Mouse (Mus musculus) CH12.LX (cell line): ENCODE results near the gene Adra2b. TPM values are rescaled to one million over a fixed set of nuclear protein-coding genes. Genes with fewer than 3 reads are reported as not detected.

Experiments
- DNase-seq: peaks from one replicate; pipeline ENCODE4 v3.0.0-alpha.2; 2013; ENCODE audit errors: extremely low read depth
- H3K27ac ChIP-seq: 2 replicates; pipeline ENCODE4 v1.5.1; 2012; ENCODE audit warnings: low read depth, mild to moderate bottlenecking, control low read depth, moderate library complexity; ENCODE audit not compliant: insufficient read depth
- H3K27me3 ChIP-seq: replicated peaks from 2 replicates; pipeline ENCODE3; 2012; ENCODE audit warnings: inconsistent platforms
- H3K36me3 ChIP-seq, 2 experiments: replicated peaks in 1 of 2; 2 replicates each; pipeline versions ENCODE3 to v1.6.1; 2012; ENCODE audit warnings: inconsistent platforms in 1 of 2, low read length in 1 of 2, mild to moderate bottlenecking in 1 of 2, mixed read lengths in 1 of 2, moderate library complexity in 1 of 2; ENCODE audit not compliant: control insufficient read depth in 1 of 2, insufficient read depth in 1 of 2
- H3K4me1 ChIP-seq, 2 experiments: 2 replicates each; pipeline ENCODE4 v1.6.1; 2012; ENCODE audit warnings: inconsistent platforms in 1 of 2, moderate library complexity in 1 of 2; ENCODE audit not compliant: insufficient read depth in 2 of 2, control insufficient read depth in 1 of 2
- H3K4me2 ChIP-seq: 2 replicates; pipeline ENCODE4 v1.6.1; 2012; ENCODE audit warnings: low read depth, mild to moderate bottlenecking, control low read depth; ENCODE audit not compliant: poor library complexity, insufficient read depth, severe bottlenecking
- H3K4me3 ChIP-seq, 3 experiments: fragments of 150-350 bp in 1 of 3; sonication (generic) in 1 of 3; replicated peaks in 1 of 3; 2 replicates each; pipeline versions ENCODE3 to v1.5.1; 2011 to 2012; ENCODE audit warnings: low read depth in 2 of 3, low read length in 2 of 3, mild to moderate bottlenecking in 2 of 3, moderate library complexity in 2 of 3, control low read depth in 1 of 3, improper control_type of control experiment in 1 of 3, inconsistent platforms in 1 of 3, mixed read lengths in 1 of 3; ENCODE audit not compliant: poor library complexity in 1 of 3
- H3K79me2 ChIP-seq: replicated peaks from 2 replicates; pipeline ENCODE4 v1.6.1; 2012; ENCODE audit warnings: mild to moderate bottlenecking, moderate library complexity; ENCODE audit not compliant: control insufficient read depth, poor library complexity, insufficient read depth, severe bottlenecking; ENCODE audit errors: extremely low read depth
- H3K9ac ChIP-seq: 2 replicates; pipeline ENCODE4 v1.6.1; 2012; ENCODE audit warnings: low read depth, mild to moderate bottlenecking, control low read depth, moderate library complexity; ENCODE audit not compliant: insufficient read depth
- H3K9me3 ChIP-seq: replicated peaks from 2 replicates; pipeline ENCODE3; 2012; ENCODE audit warnings: low read length, inconsistent platforms, mixed read lengths
- BHLHE40 ChIP-seq: IDR thresholded peaks from 2 replicates; pipeline ENCODE4 v1.6.1; 2011; ENCODE audit warnings: mild to moderate bottlenecking, low read depth, low read length, improper control_type of control experiment
- CHD1 ChIP-seq: IDR thresholded peaks from 2 replicates; pipeline ENCODE4 v1.6.1; 2012; ENCODE audit warnings: low read depth, low read length, improper control_type of control experiment, inconsistent platforms
- CHD2 ChIP-seq: IDR thresholded peaks from 2 replicates; pipeline ENCODE4 v1.6.1; 2011; ENCODE audit warnings: low read length, improper control_type of control experiment
- CTCF ChIP-seq, 2 experiments: IDR thresholded peaks in 1 of 2; conservative IDR thresholded peaks in 1 of 2; 2 replicates each; pipeline ENCODE4 v1.5.1; 2011 to 2012; ENCODE audit warnings: low read depth in 2 of 2, low read length in 2 of 2, improper control_type of control experiment in 1 of 2, inconsistent platforms in 1 of 2, mild to moderate bottlenecking in 1 of 2, moderate library complexity in 1 of 2
- E2F4 ChIP-seq: IDR thresholded peaks from 2 replicates; pipeline ENCODE4 v1.6.1; 2011; ENCODE audit warnings: low read depth, low read length, improper control_type of control experiment; ENCODE audit not compliant: insufficient replicate concordance
- ELF1 ChIP-seq: IDR thresholded peaks from 2 replicates; pipeline ENCODE4 v1.6.1; 2014; ENCODE audit warnings: low read depth, mild to moderate bottlenecking, inconsistent platforms, low read length, improper control_type of control experiment
- EP300 ChIP-seq: IDR thresholded peaks from 2 replicates; pipeline ENCODE4 v1.6.1; 2011; ENCODE audit warnings: low read length, improper control_type of control experiment
- ETS1 ChIP-seq: conservative IDR thresholded peaks from 2 replicates; pipeline ENCODE4 v1.6.1; 2012; ENCODE audit warnings: low read depth, mild to moderate bottlenecking, inconsistent platforms, low read length, improper control_type of control experiment, moderate library complexity
- GABPA ChIP-seq: IDR thresholded peaks from 2 replicates; pipeline ENCODE4 v1.6.1; 2012; ENCODE audit warnings: low read depth, low read length, improper control_type of control experiment, inconsistent platforms; ENCODE audit not compliant: insufficient replicate concordance
- HCFC1 ChIP-seq: IDR thresholded peaks from 2 replicates; pipeline ENCODE4 v1.6.1; 2012; ENCODE audit warnings: low read depth, mild to moderate bottlenecking, inconsistent platforms, low read length, improper control_type of control experiment
- IRF4 ChIP-seq: IDR thresholded peaks from 2 replicates; pipeline ENCODE4 v1.6.1; 2014; ENCODE audit warnings: low read depth, mild to moderate bottlenecking, inconsistent platforms, low read length, improper control_type of control experiment
- JUN ChIP-seq: IDR thresholded peaks from 2 replicates; pipeline ENCODE4 v1.6.1; 2011; ENCODE audit warnings: low read depth, mild to moderate bottlenecking, low read length, improper control_type of control experiment, moderate library complexity; ENCODE audit not compliant: insufficient read depth
- JUND ChIP-seq: conservative IDR thresholded peaks from 2 replicates; pipeline ENCODE4 v1.6.1; 2011; ENCODE audit warnings: low read depth, low read length, improper control_type of control experiment
- KAT2A ChIP-seq: IDR thresholded peaks from 2 replicates; pipeline ENCODE4 v1.6.1; 2012; ENCODE audit warnings: low read length, improper control_type of control experiment, inconsistent platforms; ENCODE audit not compliant: insufficient replicate concordance
- MAFK ChIP-seq: IDR thresholded peaks from 2 replicates; pipeline ENCODE4 v1.6.1; 2011; ENCODE audit warnings: low read length, improper control_type of control experiment; ENCODE audit not compliant: insufficient replicate concordance
- MAX ChIP-seq: IDR thresholded peaks from 2 replicates; pipeline ENCODE4 v1.6.1; 2011; ENCODE audit warnings: low read length, improper control_type of control experiment
- MAZ ChIP-seq: IDR thresholded peaks from 2 replicates; pipeline ENCODE4 v1.6.1; 2012; ENCODE audit warnings: low read depth, mild to moderate bottlenecking, inconsistent platforms, low read length, improper control_type of control experiment, moderate library complexity
- MEF2A ChIP-seq: IDR thresholded peaks from 2 replicates; pipeline ENCODE4 v1.6.1; 2014; ENCODE audit warnings: low read depth, mild to moderate bottlenecking, inconsistent platforms, low read length, improper control_type of control experiment, borderline replicate concordance
- MXI1 ChIP-seq: IDR thresholded peaks from 2 replicates; pipeline ENCODE4 v1.6.1; 2011; ENCODE audit warnings: mild to moderate bottlenecking, low read depth, low read length, improper control_type of control experiment
- MYC ChIP-seq: IDR thresholded peaks from 2 replicates; pipeline ENCODE4 v1.6.1; 2011; ENCODE audit warnings: low read depth, mild to moderate bottlenecking, improper control_type of control experiment, low read length
- NELFE ChIP-seq: IDR thresholded peaks from 2 replicates; pipeline ENCODE4 v1.6.1; 2011; ENCODE audit warnings: low read depth, low read length, improper control_type of control experiment
- NRF1 ChIP-seq: IDR thresholded peaks from 2 replicates; pipeline ENCODE4 v1.6.1; 2014; ENCODE audit warnings: low read depth, mild to moderate bottlenecking, inconsistent platforms, low read length, improper control_type of control experiment, moderate library complexity
- PAX5 ChIP-seq: IDR thresholded peaks from 2 replicates; pipeline ENCODE4 v1.6.1; 2012; ENCODE audit warnings: low read length, inconsistent platforms, mixed read lengths
- POLR2A ChIP-seq: IDR thresholded peaks from 2 replicates; pipeline ENCODE4 v1.6.1; 2011; ENCODE audit warnings: low read depth, mild to moderate bottlenecking, improper control_type of control experiment, low read length
- POLR2AphosphoS2 ChIP-seq: IDR thresholded peaks from 2 replicates; pipeline ENCODE4 v1.6.1; 2011; ENCODE audit warnings: low read depth, low read length, improper control_type of control experiment
- RAD21 ChIP-seq: IDR thresholded peaks from 2 replicates; pipeline ENCODE4 v1.6.1; 2011; ENCODE audit warnings: low read depth, mild to moderate bottlenecking, low read length, improper control_type of control experiment, moderate library complexity
- RCOR1 ChIP-seq: conservative IDR thresholded peaks from 2 replicates; pipeline ENCODE4 v1.6.1; 2012; ENCODE audit warnings: low read depth, mild to moderate bottlenecking, inconsistent platforms, low read length, improper control_type of control experiment
- SIN3A ChIP-seq: IDR thresholded peaks from 2 replicates; pipeline ENCODE4 v1.6.1; 2012; ENCODE audit warnings: low read length, improper control_type of control experiment, inconsistent platforms
- SMC3 ChIP-seq: IDR thresholded peaks from 2 replicates; pipeline ENCODE4 v1.6.1; 2011; ENCODE audit warnings: low read depth, low read length, improper control_type of control experiment
- TBP ChIP-seq: conservative IDR thresholded peaks from 2 replicates; pipeline ENCODE4 v1.6.1; 2011; ENCODE audit warnings: low read depth, low read length, improper control_type of control experiment
- TCF12 ChIP-seq: IDR thresholded peaks from 2 replicates; pipeline ENCODE4 v1.6.1; 2014; ENCODE audit warnings: low read depth, mild to moderate bottlenecking, inconsistent platforms, low read length, improper control_type of control experiment
- UBTF ChIP-seq: IDR thresholded peaks from 2 replicates; pipeline ENCODE4 v1.6.1; 2012; ENCODE audit warnings: low read depth, mild to moderate bottlenecking, inconsistent platforms, low read length, improper control_type of control experiment, moderate library complexity
- USF1 ChIP-seq: IDR thresholded peaks from 2 replicates; pipeline ENCODE4 v1.6.1; 2014; ENCODE audit warnings: low read depth, mild to moderate bottlenecking, inconsistent platforms, low read length, improper control_type of control experiment
- USF2 ChIP-seq: conservative IDR thresholded peaks from 2 replicates; pipeline ENCODE4 v1.6.1; 2011; ENCODE audit warnings: low read depth, low read length, improper control_type of control experiment
- ZC3H11A ChIP-seq: IDR thresholded peaks from 2 replicates; pipeline ENCODE4 v1.6.1; 2012; ENCODE audit warnings: low read depth, mild to moderate bottlenecking, inconsistent platforms, low read length, improper control_type of control experiment
- ZKSCAN1 ChIP-seq: IDR thresholded peaks from 2 replicates; pipeline ENCODE4 v1.6.1; 2012; ENCODE audit warnings: low read depth, inconsistent platforms, low read length, improper control_type of control experiment, borderline replicate concordance
- ZMIZ1 ChIP-seq: IDR thresholded peaks from 2 replicates; pipeline ENCODE4 v1.6.1; 2012; ENCODE audit warnings: low read depth, mild to moderate bottlenecking, inconsistent platforms, low read length, improper control_type of control experiment
- ZNF384 ChIP-seq: IDR thresholded peaks from 2 replicates; pipeline ENCODE4 v1.6.1; 2012; ENCODE audit warnings: low read depth, low read length, improper control_type of control experiment, inconsistent platforms
- dilution Hi-C: fragments of 300-500 bp; cut with MboI; formaldehyde crosslinking; loops from 2 replicates; pipeline ENCODE4 v1.14.3; 2020; ENCODE audit warnings: low sequenced_read_pairs; ENCODE audit not compliant: extremely low pct_unique_long_range_greater_than_20kb, extremely low pct_ligation_motif_present
- in situ Hi-C: fragments of 300-500 bp; cut with MboI; formaldehyde crosslinking; loops from 3 replicates; pipeline ENCODE4 v1.14.3; 2019; ENCODE audit warnings: low sequenced_read_pairs, low pct_ligation_motif_present, low pct_unique_long_range_greater_than_20kb, mixed read lengths
- polyA plus RNA-seq: library from polyadenylated mRNA; unstranded; fragments of >175 nt; gene quantifications from 2 replicates; pipeline ENCODE4 v1.2.1, GENCODE M21; 2012; ENCODE audit warnings: low read depth; ENCODE audit not compliant: insufficient read length
- total RNA-seq, 2 experiments: library from RNA; depleted of rRNA; stranded (reverse); fragments of 300-350 nt in 1 of 2; fragments of >200 nt in 1 of 2; gene quantifications; 2 replicates each; pipeline ENCODE4 v1.2.3; 2012 to 2014

Gene Adra2b
- total and polyA plus RNA-seq, 3 experiments: 0.08 TPM; not detected in 2

DNA sequence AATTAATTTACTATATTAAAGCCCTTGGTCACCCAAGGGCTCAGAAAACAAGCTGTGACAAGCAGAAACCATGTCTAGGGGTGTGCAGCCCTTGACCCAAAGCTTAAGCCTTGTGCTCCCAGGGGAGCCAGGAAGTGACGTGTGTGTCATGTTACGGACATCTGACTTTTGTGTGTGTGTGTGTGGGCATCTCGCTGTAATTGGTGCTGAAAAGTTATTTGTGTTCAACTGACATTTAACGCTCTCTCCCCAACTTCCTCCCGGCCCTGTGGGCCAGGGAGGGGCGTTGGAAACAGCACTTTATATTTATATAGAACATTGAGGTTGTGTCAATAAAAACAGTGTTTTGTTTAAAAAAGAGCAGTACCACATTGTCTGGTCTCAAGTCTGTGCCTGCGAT is 25.0 kb upstream of the Adra2b start (continued):
- TF ChIP-seq MAX (0 out of 2 replicates have a peak, but pooled peaks have one; percentile 36), ETS1 (peak; percentile 8; the same call in 1 of the 2 replicates), E2F4 (no peak)

DNA sequence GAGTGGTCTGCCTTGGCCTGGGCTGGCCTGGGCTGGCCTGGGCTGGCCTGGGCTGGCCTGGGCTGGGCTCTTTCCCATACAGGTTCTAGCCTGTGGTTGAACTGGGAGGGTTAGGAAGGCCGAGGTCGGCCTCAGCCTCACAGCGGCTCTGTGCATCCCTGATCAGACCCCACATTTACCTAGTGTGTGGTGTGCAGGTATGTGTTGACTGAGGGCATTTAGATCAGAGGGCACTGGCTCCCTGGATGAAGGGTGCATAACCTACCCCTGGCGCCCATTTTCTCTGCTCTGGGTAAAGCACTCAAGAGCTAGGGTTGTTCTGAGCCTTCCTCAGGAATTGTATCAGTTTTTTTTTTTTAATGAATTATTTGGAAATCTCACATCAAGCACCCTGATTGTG is 24.6 kb upstream of the Adra2b start, which contains the start of gene Astl:
Gene Astl, plus strand, starts transcription at position 224 of the 400 bp plus-strand sequence.
- peak within 1 kb of the TSS; percentile 87 for H3K27ac ChIP-seq
- H3K27me3 ChIP-seq: no peaks in the 10 kb centered on the region
- H3K4me1 ChIP-seq: peaks cover 16 to 35% of the 10 kb centered on the region in 2 experiments
- in situ Hi-C loops (no loop called here), dilution Hi-C loops (no loop called here)
- H3K4me3 ChIP-seq: peak within 1 kb of the TSS; percentile 94 to 99 (median 95)
- TF ChIP-seq IRF4 (no peak), NRF1 (no peak), ZKSCAN1 (no peak), MAFK (no peak), SIN3A (peak; percentile 29; the same call in 1 of the 2 replicates), MXI1 (no peak; the same call in 1 of the 2 replicates), TCF12 (no peak), MAX (no peak), JUND (no peak), POLR2AphosphoS2 (no peak), ELF1 (0 out of 2 replicates have a peak, but pooled peaks have one; percentile 5), RAD21 (no peak), CHD1 (no peak; the same call in 1 of the 2 replicates), ZC3H11A (no peak), GABPA (no peak), CTCF (conservative IDR thresholded peaks at IDR 0.05 in 1 of 2, IDR thresholded peaks at IDR 0.05 in 1 of 2; ENCODE audit: low read depth in 2 of 2, low read length in 2 of 2) (no peak), PAX5 (no peak), MAZ (peak; percentile 42), ZNF384 (no peak; the same call in 1 of the 2 replicates), JUN (no peak), E2F4 (no peak), KAT2A (no peak), RCOR1 (0 out of 2 replicates have a peak, but pooled peaks have one; percentile 7), HCFC1 (no peak), TBP (no peak), EP300 (no peak), USF2 (no peak), CHD2 (no peak), USF1 (no peak), MEF2A (no peak), BHLHE40 (no peak), NELFE (no peak), SMC3 (no peak), POLR2A (0 out of 2 replicates have a peak, but pooled peaks have one; percentile 12), UBTF (no peak), ETS1 (no peak), ZMIZ1 (peak; percentile 82), MYC (no peak)
- H3K79me2 ChIP-seq: peaks cover 17% of the 10 kb centered on the region
- H3K36me3 ChIP-seq: peaks cover 2 to 27% of the 10 kb centered on the region in 2 experiments
- DNase-seq: no peak
- H3K9ac ChIP-seq: peak within 1 kb of the TSS; percentile 88
- H3K4me2 ChIP-seq: peak within 1 kb of the TSS; percentile 25
- no peaks in the 10 kb centered on the region for H3K9me3 ChIP-seq
